Mouse (Mus musculus): Measurements from ENCODE around the gene Mtmr12. TPM values are rescaled to one million over a fixed set of nuclear protein-coding genes. Genes with fewer than 3 reads are reported as not detected.

The Mtmr12 gene
- total and polyA plus RNA-seq, 3 experiments, result 7.4 to 9.2 (median 8.8) TPM

GRCm38 (mm10) chr15:12194817-12195735 lies 9.8 kb upstream of the Mtmr12 start:
- Histone ChIP-seq H3K27me3 (ENCODE audit: control insufficient read depth, insufficient read depth, low read length) (no peaks in the 10 kb centered on the region), H3K79me2 (replicated peaks; ENCODE audit: control insufficient read depth, insufficient read depth, low read length) (no peaks in the 10 kb centered on the region), H3K27ac (no peak overlapping the region), H3K4me3 (no peak overlapping the region), H3K4me1 (ENCODE audit: control insufficient read depth, insufficient read depth, low read length) (peaks cover 9% of the 10 kb centered on the region), H3K9ac (ENCODE audit: low read depth, low read length) (0 out of 2 replicates have a peak overlapping the region, but pooled peaks have one; percentile 17), H3K36me3 (ENCODE audit: control insufficient read depth, insufficient read depth, low read length) (no peaks in the 10 kb centered on the region)
- no peak for DNase-seq
- no peak for TF ChIP-seq EP300 (IDR thresholded peaks at IDR 0.05; ENCODE audit: insufficient read depth, low read depth, low read length)
- TF ChIP-seq POLR2A (IDR thresholded peaks at IDR 0.05; ENCODE audit: insufficient read depth, low read depth, low read length), result no peak
- no peak for TF ChIP-seq CTCF (IDR thresholded peaks at IDR 0.05)
- 47% methylated on average over 20 of the region's 20 CpGs for WGBS
- intact Hi-C loops (cut with DNase I), result loop anchor here (5.0 kb wide), 3 partner anchors 127 to 223 kb away; partner anchors contain the start of genes 1810049J17Rik and Golph3

GRCm38 (mm10) chr15:12195966-12196365 lies 8.9 kb upstream of the Mtmr12 start:
- Histone ChIP-seq H3K9ac (ENCODE audit: low read depth, low read length) (no peak overlapping the region), H3K27me3 (ENCODE audit: control insufficient read depth, insufficient read depth, low read length) (no peaks in the 10 kb centered on the region), H3K27ac (no peak overlapping the region), H3K79me2 (replicated peaks; ENCODE audit: control insufficient read depth, insufficient read depth, low read length) (no peaks in the 10 kb centered on the region), H3K4me3 (no peak overlapping the region), H3K36me3 (ENCODE audit: control insufficient read depth, insufficient read depth, low read length) (no peaks in the 10 kb centered on the region), H3K4me1 (ENCODE audit: control insufficient read depth, insufficient read depth, low read length) (peaks cover 9% of the 10 kb centered on the region)
- TF ChIP-seq POLR2A (IDR thresholded peaks at IDR 0.05; ENCODE audit: insufficient read depth, low read depth, low read length), result no peak
- TF ChIP-seq EP300 (IDR thresholded peaks at IDR 0.05; ENCODE audit: insufficient read depth, low read depth, low read length), result no peak
- no peak for TF ChIP-seq CTCF (IDR thresholded peaks at IDR 0.05)
- no peak for DNase-seq
- 79% methylated on average over 6 of the region's 6 CpGs for WGBS
- intact Hi-C loops (cut with DNase I), result loop anchor here (1.0 to 5.0 kb wide), 5 partner anchors 52 to 224 kb away; partner anchors contain the start of genes 1810049J17Rik and Golph3

- peaks cover 9% of the 10 kb centered on the region for H3K4me1 ChIP-seq (ENCODE audit: control insufficient read depth, insufficient read depth, low read length)
- TF ChIP-seq EP300 (IDR thresholded peaks at IDR 0.05; ENCODE audit: insufficient read depth, low read depth, low read length) (0 out of 2 replicates have a peak, but pooled peaks have one; percentile 36), POLR2A (IDR thresholded peaks at IDR 0.05; ENCODE audit: insufficient read depth, low read depth, low read length) (no peak), CTCF (IDR thresholded peaks at IDR 0.05) (peak; percentile 86)
- no peak overlapping the region for H3K27ac ChIP-seq
- intact Hi-C loops (cut with DNase I), result loop anchor here (1.0 to 5.0 kb wide), 5 partner anchors 52 to 224 kb away; partner anchors contain the start of genes 1810049J17Rik and Golph3
- H3K27me3 ChIP-seq (ENCODE audit: control insufficient read depth, insufficient read depth, low read length), result no peaks in the 10 kb centered on the region
- no peak overlapping the region for H3K4me3 ChIP-seq
- WGBS, result 23% methylated on average over 22 of the region's 22 CpGs
- no peaks in the 10 kb centered on the region for H3K36me3 ChIP-seq (ENCODE audit: control insufficient read depth, insufficient read depth, low read length)
- H3K9ac ChIP-seq (ENCODE audit: low read depth, low read length), result no peak overlapping the region
- H3K79me2 ChIP-seq (replicated peaks; ENCODE audit: control insufficient read depth, insufficient read depth, low read length), result no peaks in the 10 kb centered on the region
- DNase-seq, result peak; percentile 68 to 70
Observed at GRCm38 (mm10) chr15:12196410-12197191, 8.2 kb upstream of the Mtmr12 start.

DNA sequence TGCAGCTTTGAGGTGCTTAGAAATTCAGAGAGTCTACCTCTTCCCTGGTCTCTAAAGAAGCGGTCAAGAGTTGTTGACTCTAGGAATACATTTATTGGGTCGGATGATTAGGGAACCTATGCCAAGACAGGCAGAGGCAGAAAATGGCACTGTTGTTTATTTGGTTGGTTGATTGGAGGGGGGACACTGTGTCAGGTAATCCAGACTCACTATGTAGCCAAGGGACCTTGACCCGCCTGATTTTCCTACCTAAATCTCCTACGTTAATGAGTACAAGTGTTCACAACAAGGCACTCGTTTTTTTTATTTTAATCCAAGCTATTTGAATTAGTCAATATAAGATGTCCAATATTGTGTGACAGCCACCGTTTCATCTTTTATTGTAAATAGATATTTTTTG lies 7.5 kb upstream of the Mtmr12 start:
- H3K27me3 ChIP-seq (ENCODE audit: control insufficient read depth, insufficient read depth, low read length), result no peaks in the 10 kb centered on the region
- no peak for DNase-seq
- peaks cover 9% of the 10 kb centered on the region for H3K4me1 ChIP-seq (ENCODE audit: control insufficient read depth, insufficient read depth, low read length)
- H3K79me2 ChIP-seq (replicated peaks; ENCODE audit: control insufficient read depth, insufficient read depth, low read length), result no peaks in the 10 kb centered on the region
- 81% methylated on average over 6 of the region's 6 CpGs for WGBS
- no peak overlapping the region for H3K4me3 ChIP-seq
- H3K36me3 ChIP-seq (ENCODE audit: control insufficient read depth, insufficient read depth, low read length), result no peaks in the 10 kb centered on the region
- intact Hi-C loops (cut with DNase I), result loop anchor here (5.0 kb wide), 3 partner anchors 125 to 225 kb away; partner anchors contain the start of genes 1810049J17Rik and Golph3
- TF ChIP-seq CTCF (IDR thresholded peaks at IDR 0.05) (no peak), POLR2A (IDR thresholded peaks at IDR 0.05; ENCODE audit: insufficient read depth, low read depth, low read length) (no peak), EP300 (IDR thresholded peaks at IDR 0.05; ENCODE audit: insufficient read depth, low read depth, low read length) (no peak)
- H3K9ac ChIP-seq (ENCODE audit: low read depth, low read length), result no peak overlapping the region
- no peak overlapping the region for H3K27ac ChIP-seq

- TF ChIP-seq POLR2A (IDR thresholded peaks at IDR 0.05; ENCODE audit: insufficient read depth, low read depth, low read length) (no peak), EP300 (IDR thresholded peaks at IDR 0.05; ENCODE audit: insufficient read depth, low read depth, low read length) (no peak), CTCF (IDR thresholded peaks at IDR 0.05) (no peak)
- Histone ChIP-seq H3K36me3 (ENCODE audit: control insufficient read depth, insufficient read depth, low read length) (no peaks in the 10 kb centered on the region), H3K4me1 (ENCODE audit: control insufficient read depth, insufficient read depth, low read length) (peaks cover 5% of the 10 kb centered on the region), H3K79me2 (replicated peaks; ENCODE audit: control insufficient read depth, insufficient read depth, low read length) (no peaks in the 10 kb centered on the region), H3K27ac (no peak overlapping the region), H3K9ac (ENCODE audit: low read depth, low read length) (no peak overlapping the region), H3K4me3 (no peak overlapping the region), H3K27me3 (ENCODE audit: control insufficient read depth, insufficient read depth, low read length) (no peaks in the 10 kb centered on the region)
- 92% methylated on average over 7 of the region's 7 CpGs for WGBS
- DNase-seq, result no peak
- intact Hi-C loops (cut with DNase I), result loop anchor here (10.0 kb wide), 3 partner anchors 375 to 625 kb away; partner anchors contain the start of genes 6030458C11Rik and Drosha
Observed at GRCm38 (mm10) chr15:12200021-12200420, 4.8 kb upstream of the Mtmr12 start.
